Mouse (Mus musculus) liver, embryonic 13.5 days (tissue): ENCODE data around the gene Rpl18a. TPM values are rescaled to one million over a fixed set of nuclear protein-coding genes. Genes with fewer than 3 reads are reported as not detected.

ENCODE experiments used
- ATAC-seq: fragments of 200-750 bp; cut with Nextera tagmentation; 2 replicates; pipeline ENCODE4 v1.8.0; 2017; ENCODE audit warnings: low read depth, mild to moderate bottlenecking, moderate number of reproducible peaks, moderate library complexity
- DNase-seq: peaks from one replicate; pipeline ENCODE4 v3.0.0; 2022
- H3K27ac ChIP-seq: fragments of 300-500 bp; sonication (generic); 2 replicates; pipeline ENCODE4 v1.5.1; 2015; ENCODE audit warnings: moderate library complexity, mild to moderate bottlenecking, inconsistent platforms
- H3K27me3 ChIP-seq: fragments of 300-500 bp; sonication (generic); 2 replicates; pipeline ENCODE4 v1.6.1; 2015; ENCODE audit warnings: mild to moderate bottlenecking, inconsistent platforms
- H3K36me3 ChIP-seq: fragments of 300-500 bp; sonication (generic); 2 replicates; pipeline ENCODE4 v1.6.1; 2015; ENCODE audit warnings: mild to moderate bottlenecking, inconsistent platforms
- H3K4me1 ChIP-seq: fragments of 300-500 bp; sonication (generic); replicated peaks from 2 replicates; pipeline ENCODE4 v1.6.1; 2015; ENCODE audit warnings: inconsistent platforms
- H3K4me2 ChIP-seq: fragments of 300-500 bp; sonication (generic); 2 replicates; pipeline ENCODE4 v1.6.1; 2015; ENCODE audit warnings: inconsistent platforms, mild to moderate bottlenecking, moderate library complexity
- H3K4me3 ChIP-seq: fragments of 300-500 bp; sonication (generic); replicated peaks from 2 replicates; pipeline ENCODE4 v1.5.1; 2015; ENCODE audit warnings: mild to moderate bottlenecking, inconsistent platforms
- H3K9ac ChIP-seq: fragments of 300-500 bp; sonication (generic); 2 replicates; pipeline ENCODE4 v1.6.1; 2015; ENCODE audit warnings: mild to moderate bottlenecking, inconsistent platforms
- H3K9me3 ChIP-seq: fragments of 300-500 bp; sonication (generic); replicated peaks from 2 replicates; pipeline ENCODE4 v1.6.1; 2016; ENCODE audit warnings: inconsistent platforms
- WGBS: fragments of 180-500 bp; shearing (Covaris S2); methylation state at CpG from one replicate; pipeline ENCODE4 v1.1.7; 2015; ENCODE audit not compliant: insufficient replicate concordance; 5-methylcytosine and 5-hydroxymethylcytosine counted together
- polyA plus RNA-seq: library from polyadenylated mRNA; unstranded; fragments of >200 nt; fragmentation: Nextera tagmentation; extraction: Ambion mirVana; gene quantifications from 2 replicates; pipeline ENCODE4 v1.2.1, GENCODE M21; 2015

Gene Rpl18a
- polyA plus RNA-seq, 1 experiment from 2014 or later = 3,100 TPM

- H3K4me2 ChIP-seq = peak overlapping the region; percentile 41
- peak overlapping the region; percentile 35; the same call in 1 of the 2 replicates for H3K4me3 ChIP-seq
- H3K9ac ChIP-seq = 0 out of 2 replicates have a peak overlapping the region, but pooled peaks have one; percentile 22
These were observed 4.1 kb downstream of the Rpl18a start for GRCm38 (mm10) chr8:70892896-70893655.

DNA sequence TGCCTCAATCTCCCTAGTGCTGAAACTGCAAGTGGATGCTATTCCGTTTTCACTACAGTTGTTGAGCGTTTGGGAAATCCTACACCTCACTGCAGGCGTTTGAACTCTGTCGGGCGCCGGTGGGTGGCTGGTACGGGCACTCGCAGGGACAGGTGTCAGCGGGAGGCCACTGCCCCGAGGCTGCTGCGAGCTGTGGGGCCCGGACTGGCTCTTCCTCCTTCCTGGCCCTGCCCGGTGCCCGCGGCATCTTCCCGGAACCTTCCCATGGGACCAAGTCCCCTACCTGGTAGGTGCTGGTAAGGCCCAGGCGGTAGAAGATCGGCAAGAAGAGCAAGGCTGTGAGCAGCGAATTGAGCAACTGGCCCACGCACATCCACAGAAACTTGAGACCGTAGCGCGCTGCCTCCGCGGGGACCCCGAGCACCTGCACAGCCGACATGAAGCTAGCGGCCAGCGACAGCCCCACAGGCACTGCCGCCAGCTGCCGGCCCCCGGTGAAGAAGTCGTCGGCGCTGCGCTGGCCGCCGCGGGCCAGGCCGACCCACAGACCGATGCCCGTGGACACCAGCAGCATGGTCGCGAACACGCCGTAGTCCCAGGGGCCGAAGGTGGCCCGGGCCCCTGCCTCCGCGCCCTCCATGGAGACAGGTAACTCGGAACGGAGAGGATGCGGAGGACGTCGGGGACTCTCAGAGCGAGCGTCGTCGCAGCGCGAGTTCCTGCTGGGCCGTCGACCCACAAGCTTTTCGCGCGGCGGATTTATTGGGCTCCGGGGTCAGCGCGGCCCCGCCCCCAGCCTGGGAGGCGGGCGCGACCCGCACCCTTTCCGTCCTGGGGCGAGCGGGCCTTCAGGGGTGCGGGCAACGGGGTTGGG, 5.0 kb downstream of the Rpl18a start, which contains the start of gene Slc5a5:
Gene Slc5a5 (minus strand): TSS at position 736 of the 874 bp plus-strand sequence.
- Histone ChIP-seq H3K4me3 (peak within 1 kb of the TSS; percentile 35), H3K36me3 (peaks cover 34% of the 10 kb centered on the region), H3K4me1 (peaks cover 59% of the 10 kb centered on the region), H3K4me2 (peak within 1 kb of the TSS; percentile 41), H3K9ac (0 out of 2 replicates have a peak within 1 kb of the TSS, but pooled peaks have one; percentile 22), H3K27me3 (peaks cover 71% of the 10 kb centered on the region), H3K27ac (no peak within 1 kb of the TSS), H3K9me3 (no peaks in the 10 kb centered on the region)
- no peak for ATAC-seq
- 4% methylated on average over 80 of the region's 80 CpGs for WGBS
- no peak for DNase-seq

More at GRCm38 (mm10) chr8:70892896-70893655, 4.1 kb downstream of the Rpl18a start:
- 27% methylated on average over 20 of the region's 20 CpGs for WGBS
- Histone ChIP-seq H3K27ac (no peak overlapping the region), H3K9me3 (no peaks in the 10 kb centered on the region), H3K36me3 (peaks cover 34% of the 10 kb centered on the region), H3K4me1 (peaks cover 51% of the 10 kb centered on the region), H3K27me3 (peaks cover 63% of the 10 kb centered on the region)
- no peak for ATAC-seq
- no peak for DNase-seq

DNA sequence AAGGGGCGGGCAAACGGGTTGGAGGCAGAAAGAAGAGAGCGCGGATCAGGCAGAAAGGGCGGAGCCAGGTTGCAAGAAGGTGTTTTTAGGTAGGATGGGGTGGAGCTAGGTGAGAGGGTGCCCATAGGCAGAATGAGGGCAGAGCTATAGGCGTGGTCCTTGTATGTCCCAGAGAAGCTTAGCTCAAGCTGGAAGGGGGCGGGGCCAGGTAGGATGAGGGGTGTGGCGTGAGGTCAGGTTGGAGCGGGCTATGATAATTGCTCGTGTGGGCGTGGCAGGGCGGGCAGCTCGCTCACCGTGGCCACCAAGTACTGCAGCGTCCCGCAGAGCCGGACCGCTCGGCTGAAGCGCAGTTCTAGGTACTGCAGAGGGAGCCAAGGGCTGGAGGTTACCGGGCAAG, 5.9 kb downstream of the Rpl18a start:
- Histone ChIP-seq H3K4me1 (peaks cover 57% of the 10 kb centered on the region), H3K27ac (no peak overlapping the region), H3K27me3 (peaks cover 76% of the 10 kb centered on the region), H3K9me3 (no peaks in the 10 kb centered on the region), H3K9ac (no peak overlapping the region), H3K4me2 (peak overlapping the region; percentile 2; the same call in 1 of the 2 replicates), H3K4me3 (0 out of 2 replicates have a peak overlapping the region, but pooled peaks have one; percentile 35), H3K36me3 (peaks cover 32% of the 10 kb centered on the region)
- WGBS = 10% methylated on average over 21 of the region's 21 CpGs
- ATAC-seq (peak; percentile 19; the same call in 1 of the 2 replicates), DNase-seq (peak; percentile 65)

DNA sequence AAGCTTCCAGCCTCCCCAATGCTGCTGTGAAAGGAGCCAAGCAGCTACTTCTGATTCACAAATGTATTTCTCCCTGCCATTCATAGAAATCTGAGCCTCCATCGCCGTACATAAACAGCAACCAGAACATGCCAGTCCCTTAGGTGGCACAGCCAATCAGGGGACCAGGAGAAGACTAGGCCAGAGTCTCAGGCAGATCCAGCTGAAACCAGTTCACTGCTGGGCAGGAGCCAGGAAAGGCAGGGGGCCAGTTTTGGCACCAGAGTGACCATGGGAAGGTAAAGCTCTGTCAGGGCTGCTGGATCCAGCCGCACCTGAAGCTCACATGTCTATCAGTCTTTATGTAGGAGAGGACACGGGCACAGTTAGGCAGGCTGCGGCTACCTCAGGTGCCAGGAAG, 6.6 kb downstream of the Rpl18a start:
- H3K9me3 ChIP-seq = no peaks in the 10 kb centered on the region
- peaks cover 83% of the 10 kb centered on the region for H3K27me3 ChIP-seq

GRCm38 (mm10) chr8:70887669-70888068, 9.5 kb downstream of the Rpl18a start:
- Histone ChIP-seq H3K4me2 (peak overlapping the region; percentile 19; the same call in 1 of the 2 replicates), H3K9ac (no peak overlapping the region), H3K4me1 (peaks cover 38% of the 10 kb centered on the region), H3K27me3 (peaks cover 75% of the 10 kb centered on the region), H3K36me3 (no peaks in the 10 kb centered on the region), H3K9me3 (no peaks in the 10 kb centered on the region), H3K4me3 (no peak overlapping the region), H3K27ac (no peak overlapping the region)
- ATAC-seq = peak; percentile 64
- WGBS = 8% methylated on average over 18 of the region's 18 CpGs
- peak; percentile 75 for DNase-seq

More for the DNA sequence above, 6.6 kb downstream of the Rpl18a start:
- Histone ChIP-seq H3K36me3 (peaks cover 25% of the 10 kb centered on the region), H3K4me1 (peaks cover 50% of the 10 kb centered on the region), H3K4me3 (no peak overlapping the region), H3K4me2 (no peak overlapping the region), H3K9ac (no peak overlapping the region), H3K27ac (no peak overlapping the region)
- 87% methylated on average over 5 of the region's 5 CpGs for WGBS
- no peak for DNase-seq
- ATAC-seq = no peak

DNA sequence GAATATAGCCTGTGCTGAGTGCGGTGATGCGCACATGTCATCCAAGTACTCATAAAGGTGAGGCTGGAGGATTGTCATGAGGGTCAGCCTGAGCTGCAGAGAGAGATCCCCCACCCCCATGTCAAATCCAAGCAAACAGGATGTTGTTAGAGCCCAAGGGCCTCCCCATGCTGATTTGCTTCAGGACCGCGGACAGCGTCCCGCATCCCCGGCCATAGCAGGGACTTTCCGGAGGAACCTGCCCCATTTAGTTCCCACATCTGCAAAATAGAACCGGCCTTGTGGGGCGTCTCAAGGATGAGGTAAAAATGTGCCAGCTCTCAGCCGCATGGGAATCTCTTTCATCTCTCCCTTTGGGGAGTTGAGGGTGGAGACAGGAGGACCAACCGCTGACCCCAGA, 11.6 kb downstream of the Rpl18a start:
- ATAC-seq = no peak
- Histone ChIP-seq H3K27me3 (peaks cover 59% of the 10 kb centered on the region), H3K4me2 (no peak overlapping the region), H3K4me1 (peaks cover 21% of the 10 kb centered on the region), H3K36me3 (no peaks in the 10 kb centered on the region), H3K4me3 (no peak overlapping the region), H3K9me3 (no peaks in the 10 kb centered on the region), H3K27ac (no peak overlapping the region), H3K9ac (no peak overlapping the region)
- DNase-seq = no peak
- WGBS = 16% methylated on average over 12 of the region's 12 CpGs

- ATAC-seq (no peak), DNase-seq (no peak)
- Histone ChIP-seq H3K4me1 (peaks cover 21% of the 10 kb centered on the region), H3K9me3 (no peaks in the 10 kb centered on the region), H3K36me3 (no peaks in the 10 kb centered on the region), H3K9ac (no peak overlapping the region), H3K4me3 (no peak overlapping the region), H3K27ac (no peak overlapping the region), H3K27me3 (peaks cover 59% of the 10 kb centered on the region), H3K4me2 (no peak overlapping the region)
- 59% methylated on average over 10 of the region's 10 CpGs for WGBS
These were observed 12.5 kb downstream of the Rpl18a start for GRCm38 (mm10) chr8:70884683-70885082.

DNA sequence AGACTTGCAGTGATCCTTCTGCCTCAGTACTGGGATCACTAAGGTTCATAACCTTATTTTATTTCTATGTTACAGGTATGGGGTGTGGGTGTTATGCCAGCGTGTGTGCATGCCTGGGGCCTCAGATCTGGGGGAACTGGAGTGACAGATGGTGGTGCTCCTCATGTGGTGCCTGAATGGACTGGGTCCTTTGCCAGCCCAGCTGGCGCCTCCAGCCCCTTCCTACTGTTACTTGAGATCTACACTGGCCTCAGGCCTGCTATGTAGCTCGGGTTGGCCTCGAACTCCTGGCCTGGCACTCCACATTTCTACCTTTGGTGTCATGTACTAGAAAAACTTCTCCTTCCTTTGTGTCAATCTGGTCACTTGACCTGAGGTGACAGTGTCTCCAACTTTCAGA, 13.0 kb downstream of the Rpl18a start:
- Histone ChIP-seq H3K9ac (no peak overlapping the region), H3K4me3 (no peak overlapping the region), H3K27me3 (peaks cover 59% of the 10 kb centered on the region), H3K4me2 (no peak overlapping the region), H3K9me3 (no peaks in the 10 kb centered on the region), H3K27ac (no peak overlapping the region), H3K4me1 (peaks cover 21% of the 10 kb centered on the region), H3K36me3 (no peaks in the 10 kb centered on the region)
- ATAC-seq = no peak
- WGBS = 69% methylated on average over 4 of the region's 4 CpGs
- no peak for DNase-seq

DNA sequence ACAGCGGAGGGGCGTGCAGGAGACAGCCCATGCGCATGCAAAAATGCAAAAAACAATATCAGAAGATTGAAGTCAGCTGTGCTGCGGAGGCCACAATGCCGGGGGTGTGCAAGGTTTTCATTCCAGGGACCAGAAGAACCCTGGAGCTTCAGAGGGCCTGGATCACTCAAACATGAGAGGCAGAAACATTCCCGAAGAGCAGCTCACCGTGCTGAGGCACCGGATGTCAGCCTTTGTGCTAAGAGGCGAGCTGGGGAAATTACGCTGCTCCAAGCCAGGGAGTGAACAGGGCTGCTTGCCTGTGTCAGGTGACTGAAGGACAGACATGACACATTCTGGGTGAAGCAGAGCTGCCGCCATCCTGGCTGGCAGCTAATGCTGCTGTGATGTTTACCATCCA, 16.7 kb downstream of the Rpl18a start:
- Histone ChIP-seq H3K36me3 (no peaks in the 10 kb centered on the region), H3K4me1 (peaks cover 21% of the 10 kb centered on the region), H3K4me2 (no peak overlapping the region), H3K9me3 (no peaks in the 10 kb centered on the region), H3K27me3 (peaks cover 29% of the 10 kb centered on the region), H3K27ac (no peak overlapping the region), H3K9ac (no peak overlapping the region), H3K4me3 (no peak overlapping the region)
- no peak for ATAC-seq
- WGBS = 29% methylated on average over 11 of the region's 11 CpGs
- DNase-seq = no peak

GRCm38 (mm10) chr8:70880126-70880525, 17.1 kb downstream of the Rpl18a start:
- H3K9me3 ChIP-seq = no peaks in the 10 kb centered on the region
- H3K36me3 ChIP-seq = no peaks in the 10 kb centered on the region
- no peak for ATAC-seq
- peaks cover 18% of the 10 kb centered on the region for H3K4me1 ChIP-seq
- peaks cover 25% of the 10 kb centered on the region for H3K27me3 ChIP-seq
- no peak overlapping the region for H3K4me3 ChIP-seq
- no peak overlapping the region for H3K9ac ChIP-seq
- no peak overlapping the region for H3K27ac ChIP-seq
- WGBS = 13% methylated on average over 4 of the region's 4 CpGs
- H3K4me2 ChIP-seq = no peak overlapping the region
- no peak for DNase-seq

GRCm38 (mm10) chr8:70879500-70879899, 17.7 kb downstream of the Rpl18a start:
- Histone ChIP-seq H3K9me3 (no peaks in the 10 kb centered on the region), H3K4me1 (peaks cover 13% of the 10 kb centered on the region), H3K36me3 (no peaks in the 10 kb centered on the region), H3K4me3 (no peak overlapping the region), H3K27me3 (peaks cover 20% of the 10 kb centered on the region), H3K9ac (no peak overlapping the region), H3K27ac (no peak overlapping the region), H3K4me2 (no peak overlapping the region)
- ATAC-seq (no peak), DNase-seq (no peak)
- 56% methylated on average over 4 of the region's 4 CpGs for WGBS
